ENCODE assay signal across 8 mouse cellular contexts in the genomic region with DNA sequence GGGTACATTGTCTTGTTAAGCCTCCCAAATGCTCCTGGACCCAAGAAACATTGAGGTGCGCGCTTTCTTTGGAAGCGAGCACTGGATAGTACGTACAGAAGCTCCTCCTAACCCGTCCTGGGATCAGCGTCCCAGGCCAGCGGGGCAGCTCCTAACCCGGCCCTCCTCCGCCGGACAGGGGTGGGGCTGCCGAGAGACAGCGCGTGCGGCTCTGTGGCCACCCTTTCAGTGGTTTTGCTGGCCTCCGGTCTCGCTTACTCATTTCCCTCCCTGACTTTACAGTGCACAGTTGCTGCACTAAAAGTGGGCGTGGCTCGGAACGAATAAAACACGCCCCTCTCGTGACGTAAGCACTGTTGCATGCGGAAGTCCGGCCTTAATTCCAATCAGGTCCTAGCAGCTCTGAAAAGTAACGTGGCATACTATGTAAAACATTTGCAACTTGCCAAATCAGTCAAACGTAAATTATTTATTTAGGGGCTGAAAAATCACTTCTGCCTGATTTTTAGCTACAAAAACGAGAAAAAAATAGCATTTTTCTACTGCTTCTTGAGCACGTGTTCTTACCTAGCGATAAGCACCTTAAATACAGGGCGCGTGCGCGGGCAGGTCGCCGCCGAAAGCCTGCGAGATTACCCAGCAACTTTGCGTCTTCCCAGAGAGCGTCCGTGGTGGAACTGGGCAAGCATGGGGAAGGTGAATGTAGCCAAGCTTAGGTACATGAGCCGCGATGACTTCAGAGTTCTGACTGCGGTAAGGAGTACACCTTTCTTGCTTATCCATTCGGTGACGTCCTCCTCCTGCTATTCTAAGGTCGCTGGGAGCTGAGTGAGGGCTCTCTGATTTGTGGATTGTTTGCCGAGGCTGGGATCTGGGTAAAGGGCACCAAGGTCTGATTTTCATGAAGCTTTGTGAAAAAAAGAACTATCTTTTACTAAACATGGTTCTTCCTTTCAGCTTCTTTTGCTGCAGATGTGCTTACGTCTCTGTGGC. TPM values are rescaled to one million over a fixed set of nuclear protein-coding genes. Genes with fewer than 3 reads are reported as not detected.
A peak's percentile ranks its signal among the peaks of the same experiment; 100 is the strongest.
DNase-seq lines count a peak whose midpoint lies in the region; ATAC-seq lines count a peak whose summit lies in the region.

Riok2 (plus strand) TSS at position 392 of the 993 bp plus-strand sequence.

- peaks cover 7% of the 10 kb centered on the region for H3K4me1 ChIP-seq in lung, embryonic 16.5 days (replicated peaks; ENCODE audit: control insufficient read depth, insufficient read depth, low read length)

- H3K9ac ChIP-seq in lung, embryonic 16.5 days (ENCODE audit: low read length): peak within 1 kb of the TSS; percentile 86

- peak within 1 kb of the TSS; percentile 94 for H3K27ac ChIP-seq in lung, embryonic 16.5 days (ENCODE audit: low read length)

- ATAC-seq in hematopoietic stem cell, adult 5-6 weeks (replicated peaks in 1 of 2; ENCODE audit: insufficient read depth in 1 of 2, low FRiP score in 2 of 2, low TSS enrichment in 1 of 2, low read depth in 1 of 2, poor library complexity in 2 of 2, severe bottlenecking in 2 of 2): peak; percentile 94 to 96
- ATAC-seq in lung, embryonic 16.5 days (ENCODE audit: low read depth): peak; percentile 99

- under 1% methylated on average over 48 of the region's 48 CpGs for WGBS in lung, embryonic 16.5 days

- H3K9me3 ChIP-seq in lung, embryonic 16.5 days (ENCODE audit: control insufficient read depth, low read length): no peaks in the 10 kb centered on the region

- peaks cover 9% of the 10 kb centered on the region; the same call in 1 of the 2 replicates for H3K36me3 ChIP-seq in lung, embryonic 16.5 days (ENCODE audit: control insufficient read depth, insufficient read depth, low read length)

- DNase-seq in MEL-GATA-1-ER (ENCODE audit: extremely low read depth, low read depth): peak; percentile 96
- peak; percentile 94 for DNase-seq in cerebellum, adult 8-10 months
- DNase-seq in forelimb bud, embryonic 11.5 days (ENCODE audit: low read depth, low spot score): peak; percentile 98
- DNase-seq in layer of hippocampus, adult 9-10 months (ENCODE audit: low spot score): peak; percentile 94
- DNase-seq in ovary, postnatal 10 days (ENCODE audit: low spot score): peak; percentile 76
- peak; percentile 90 to 95 for DNase-seq in thymus, postnatal 10 days (ENCODE audit: low spot score in 2 of 2)

- H3K4me3 ChIP-seq in lung, embryonic 16.5 days (ENCODE audit: low read length): peak within 1 kb of the TSS; percentile 76

- no peaks in the 10 kb centered on the region for H3K27me3 ChIP-seq in lung, embryonic 16.5 days (ENCODE audit: control insufficient read depth, insufficient read depth, low read depth, low read length)

- peak within 1 kb of the TSS; percentile 81 for H3K4me2 ChIP-seq in lung, embryonic 16.5 days (ENCODE audit: low read depth, low read length)

RNA-seq across cellular contexts. Expression of gene Riok2, which starts in this region (rescaled TPM):
- total RNA-seq in hematopoietic stem cell, adult 5-6 weeks (2017): 82.4 and 90.0 TPM in 2 replicates
- polyA plus RNA-seq in lung, embryonic 16.5 days (2015; fragmentation: Nextera tagmentation; extraction: Ambion mirVana): 22.8 and 25.5 TPM in 2 replicates

Comparison
In these comparisons a context has a peak if more than half of its experiments do, and no peak if none do; other contexts are left out.
1. Peak in every context shown above with its lines: DNase-seq, ATAC-seq, H3K4me3 ChIP-seq and H3K27ac ChIP-seq.